Mouse (Mus musculus) urinary bladder, postnatal 25 days (tissue): Measurements from ENCODE around the gene Neu4.
"Not testable (repeated sequence)": the region's sequence is repeated elsewhere in the genome, so short reads cannot be mapped to it uniquely, and the experiment has no call there.

Experiments used
- DNase-seq: peaks from one replicate; pipeline ENCODE4 v3.0.0; 2022; ENCODE audit warnings: low spot score

The Neu4 gene

DNA sequence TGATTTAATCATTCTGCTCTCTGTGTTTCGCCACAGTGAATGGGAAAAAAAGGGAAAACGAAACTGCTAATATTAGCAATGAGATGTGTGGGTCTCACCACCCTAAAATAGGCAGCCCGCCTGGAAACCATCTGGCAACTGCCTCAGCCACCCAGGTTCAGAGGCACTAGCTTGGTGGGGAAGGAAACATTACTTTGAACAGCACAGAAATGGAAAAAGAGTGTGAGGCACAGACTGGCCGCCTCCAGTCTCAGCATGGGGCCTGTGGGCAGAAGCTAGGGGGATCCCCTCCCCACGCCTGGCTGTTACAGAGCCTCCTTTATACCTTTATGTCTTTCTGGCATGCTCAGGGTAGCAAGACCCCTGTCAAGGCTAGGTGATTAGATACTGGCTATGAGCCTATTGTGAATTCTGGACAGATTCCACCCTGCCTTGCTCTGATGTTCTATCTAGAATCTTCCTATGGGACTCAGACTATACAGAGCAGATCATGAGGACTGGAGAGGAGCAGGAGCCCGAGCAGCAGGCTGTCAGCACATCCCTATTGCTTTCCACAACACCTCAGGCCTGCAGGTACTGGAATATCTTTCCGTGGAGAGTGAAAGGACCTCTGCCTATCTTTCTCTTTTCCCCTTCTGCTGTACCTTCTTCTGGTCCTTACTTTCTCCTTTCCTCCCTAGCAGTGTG lies 33.4 kb downstream of the Neu4 start:
- no peak for DNase-seq

DNA sequence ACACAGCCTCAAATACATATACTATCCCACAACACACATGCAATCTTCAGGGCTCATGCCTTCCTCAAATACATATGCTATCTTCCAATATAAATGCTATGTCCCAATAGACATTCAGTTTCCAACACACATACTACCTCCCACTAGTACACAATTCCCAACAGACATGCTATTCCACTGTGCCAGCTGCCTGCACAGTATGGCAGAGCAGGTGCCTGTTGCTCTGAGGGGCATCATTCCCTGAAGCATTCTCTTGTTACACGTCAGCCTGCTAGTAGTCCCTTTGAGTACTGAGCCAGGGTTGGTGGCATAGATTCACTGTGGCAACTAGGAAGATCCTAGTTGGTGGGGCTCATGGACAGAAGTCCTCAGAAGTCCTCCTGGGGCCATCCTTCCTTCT lies 34.2 kb downstream of the Neu4 start:
- no peak for DNase-seq

- DNase-seq = no peak
Measured at GRCm38 (mm10) chr1:94055966-94056365, 35.7 kb downstream of the Neu4 start.

- no peak for DNase-seq
Measured at GRCm38 (mm10) chr1:94057401-94057800, 37.1 kb downstream of the Neu4 start.

DNA sequence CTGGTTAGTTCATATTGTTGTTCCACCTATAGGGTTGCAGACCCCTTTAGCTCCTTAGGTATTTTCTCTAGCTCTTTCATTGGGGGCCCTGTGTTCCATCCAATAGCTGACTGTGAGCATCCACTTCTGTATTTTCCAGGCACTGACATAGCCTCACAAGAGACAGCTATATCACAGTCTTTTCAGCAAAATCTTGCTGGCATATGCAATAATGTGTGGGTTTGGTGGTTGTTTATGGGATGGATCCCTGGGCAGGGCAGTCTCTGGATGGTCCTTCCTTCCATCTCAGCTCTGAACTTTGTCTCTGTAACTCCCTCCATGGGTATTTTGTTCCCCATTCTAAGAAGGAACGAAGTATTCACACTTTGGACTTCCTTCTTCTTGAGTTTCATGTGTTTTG lies 38.0 kb downstream of the Neu4 start:
- not testable (repeated sequence) for DNase-seq

DNA sequence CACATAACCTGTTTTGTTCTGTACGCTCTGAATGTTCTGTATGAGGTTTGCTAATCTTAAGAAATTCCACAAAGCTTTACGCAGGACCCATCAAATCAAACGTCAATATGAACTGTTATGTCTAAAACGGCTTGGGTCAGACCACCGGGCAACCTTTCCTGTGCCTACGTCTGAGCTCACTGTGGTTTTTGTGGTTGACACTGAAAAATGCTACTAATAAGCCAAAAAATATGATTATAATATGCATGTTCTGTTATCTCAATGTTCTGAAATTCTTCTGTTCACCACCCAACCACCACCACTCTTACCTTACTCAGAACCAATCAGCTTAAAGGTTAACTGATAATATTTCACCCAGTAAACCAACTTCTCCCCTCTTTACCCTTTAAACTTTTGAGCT lies 54.5 kb downstream of the Neu4 start:
- DNase-seq = no peak

GRCm38 (mm10) chr1:94076702-94077101 lies 56.5 kb downstream of the Neu4 start:
- DNase-seq = no peak
